Mouse (Mus musculus) ovary, adult 2 months (tissue): ENCODE results near the gene Fat3. TPM values are rescaled to one million over a fixed set of nuclear protein-coding genes. Genes with fewer than 3 reads are reported as not detected.

Source experiments
- polyA plus RNA-seq: library from polyadenylated mRNA; depleted of rRNA; stranded (reverse); fragments of >200 nt; gene quantifications from 2 replicates; pipeline ENCODE4 v1.2.3, GENCODE M21; 2012; rRNA removed

The Fat3 gene
- polyA plus RNA-seq = 1.7 TPM in 2 replicates

GRCm38 (mm10) chr9:16501186-16501711, at the start of gene Fat3:
Gene Fat3 (minus strand): TSS chr9:16501285.

DNA sequence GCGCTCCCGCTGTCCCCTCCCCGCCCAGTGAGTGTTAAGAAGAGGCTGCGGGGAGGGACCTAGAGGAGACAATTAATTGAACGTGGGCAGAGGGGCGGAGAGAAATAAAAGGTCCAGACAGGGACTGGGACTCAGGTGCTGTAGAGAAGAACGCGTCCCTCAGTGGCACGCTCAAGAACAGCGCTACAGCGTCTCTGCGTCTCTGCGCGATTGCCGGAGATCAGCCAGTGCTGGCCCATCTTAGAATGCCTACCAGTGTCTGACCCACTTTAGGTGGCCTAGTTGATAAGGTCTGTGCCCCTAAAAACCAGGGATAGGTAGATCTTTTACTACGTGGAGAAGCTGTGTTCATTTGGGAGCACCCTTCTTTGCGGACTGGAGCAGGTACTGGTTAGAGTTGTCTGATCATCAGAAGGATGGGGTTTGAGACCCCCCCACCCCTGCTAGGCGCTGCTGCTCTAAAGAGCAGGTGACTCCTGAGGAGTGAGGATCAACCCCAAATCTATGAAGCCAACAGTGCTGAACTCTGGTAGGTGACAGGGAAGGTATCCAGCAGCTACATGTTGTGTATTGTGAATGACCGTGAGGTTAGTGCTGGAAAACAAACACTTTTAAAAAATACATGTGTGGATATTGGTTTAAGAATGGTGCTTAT, 626.5 kb downstream of the Fat3 start, which contains the start of gene Mtnr1b:
Mtnr1b (minus strand) TSS at position 51 of the 655 bp plus-strand sequence.

